Mouse (Mus musculus) heart, postnatal 25 days (tissue): ENCODE data around the gene Pomt2. TPM values are rescaled to one million over a fixed set of nuclear protein-coding genes. Genes with fewer than 3 reads are reported as not detected.

Experiments
- DNase-seq: peaks from one replicate; pipeline ENCODE4 v3.0.0; 2022; ENCODE audit warnings: low spot score
- intact Hi-C: fragments of 180-260 bp; cut with DNase I; formaldehyde crosslinking; loops from one replicate; pipeline ENCODE4 v1.15.1; 2025
- total RNA-seq, 2 experiments: library from RNA; stranded (reverse); gene quantifications; 2 replicates each; pipeline ENCODE4 v1.2.3; 2021

The Pomt2 gene
- total RNA-seq, 2 experiments from 2014 or later = 9.5 to 11.9 TPM

DNA sequence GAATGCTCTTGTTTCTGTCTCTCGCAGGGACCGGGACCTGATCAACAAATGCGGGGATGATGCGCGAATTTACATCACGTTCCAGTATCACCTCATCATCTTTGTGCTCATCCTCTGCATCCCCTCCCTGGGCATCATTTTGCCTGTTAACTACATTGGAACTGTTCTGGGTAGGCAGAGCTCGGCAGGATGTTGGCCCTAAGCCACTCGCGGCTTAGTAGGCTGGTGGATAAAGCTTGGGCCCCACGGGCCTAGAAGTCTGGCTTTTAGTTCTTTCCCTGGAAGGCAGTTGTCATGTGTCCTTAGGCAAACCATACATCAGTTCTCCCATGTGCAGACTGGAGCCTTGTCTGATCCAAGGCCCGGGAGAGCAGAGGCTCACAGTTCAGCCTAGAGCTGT lies 82.3 kb downstream of the Pomt2 start:
- intact Hi-C loops = loop anchor here (10.0 kb wide), 1 partner anchor 211 kb away; no protein-coding TSS in a partner anchor
- DNase-seq = no peak

DNA sequence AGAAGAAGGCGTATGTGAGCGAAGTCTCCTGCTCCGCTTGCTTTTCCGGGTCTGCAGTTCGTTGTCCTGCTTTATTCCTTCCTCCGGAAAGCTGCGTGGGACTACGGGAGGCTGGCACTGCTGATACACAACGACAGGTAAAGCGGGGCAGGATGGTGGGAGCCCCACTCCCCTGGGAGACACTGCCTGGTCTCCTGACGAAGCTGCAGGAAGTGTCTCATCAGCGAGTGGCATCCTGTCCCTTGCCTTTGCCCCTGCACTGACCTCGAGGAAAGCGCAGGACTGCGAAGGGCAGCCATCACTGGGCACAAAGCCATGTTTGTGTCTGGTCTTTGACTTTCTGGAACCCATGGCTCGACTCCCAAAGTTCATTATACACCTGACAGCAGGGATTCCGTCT lies 90.7 kb downstream of the Pomt2 start:
- intact Hi-C loops = loop anchor here (10.0 kb wide), 1 partner anchor 412 kb away; no protein-coding TSS in a partner anchor

More for the DNA sequence above, 90.7 kb downstream of the Pomt2 start:
- no peak for DNase-seq

Other genes starting within 250 kb of the Pomt2 start
- 10 to 100 TPM; 41.1 to 48.6 TPM for gene Cipc, start 200.9 kb downstream of the Pomt2 start, total RNA-seq
- gene Zdhhc22, start 157.5 kb downstream of the Pomt2 start, total RNA-seq = not detected
- gene Tmem63c, start 126.6 kb downstream of the Pomt2 start, total RNA-seq = under 1 TPM; 0.13 to 0.14 TPM
- gene Ngb, start 45.4 kb downstream of the Pomt2 start, total RNA-seq = not detected
- 10 to 100 TPM; 46.4 to 47.0 TPM for gene Gstz1, start 803 bp downstream of the Pomt2 start, total RNA-seq
- gene Samd15, start 51.8 kb upstream of the Pomt2 start, total RNA-seq = under 1 TPM; 0.21 to 0.34 TPM
- gene Tmed8, start 52.5 kb upstream of the Pomt2 start, total RNA-seq = 1 to 10 TPM; 4.4 to 6.6 TPM
- gene Noxred1, start 90.8 kb upstream of the Pomt2 start, total RNA-seq = under 1 TPM; 0.20 to 0.49 TPM
- 10 to 100 TPM; 21.7 to 23.1 TPM for gene Vipas39, start 118.3 kb upstream of the Pomt2 start, total RNA-seq
- gene Ahsa1, start 118.5 kb upstream of the Pomt2 start, total RNA-seq = 100 to 1,000 TPM; 126 to 158 TPM
- gene Ism2, start 151.7 kb upstream of the Pomt2 start, total RNA-seq = not detected
- 10 to 100 TPM; 25.0 to 26.8 TPM for gene Sptlc2, start 240.4 kb upstream of the Pomt2 start, total RNA-seq